ENCODE assay signal across 8 mouse cellular contexts in the genomic region with DNA sequence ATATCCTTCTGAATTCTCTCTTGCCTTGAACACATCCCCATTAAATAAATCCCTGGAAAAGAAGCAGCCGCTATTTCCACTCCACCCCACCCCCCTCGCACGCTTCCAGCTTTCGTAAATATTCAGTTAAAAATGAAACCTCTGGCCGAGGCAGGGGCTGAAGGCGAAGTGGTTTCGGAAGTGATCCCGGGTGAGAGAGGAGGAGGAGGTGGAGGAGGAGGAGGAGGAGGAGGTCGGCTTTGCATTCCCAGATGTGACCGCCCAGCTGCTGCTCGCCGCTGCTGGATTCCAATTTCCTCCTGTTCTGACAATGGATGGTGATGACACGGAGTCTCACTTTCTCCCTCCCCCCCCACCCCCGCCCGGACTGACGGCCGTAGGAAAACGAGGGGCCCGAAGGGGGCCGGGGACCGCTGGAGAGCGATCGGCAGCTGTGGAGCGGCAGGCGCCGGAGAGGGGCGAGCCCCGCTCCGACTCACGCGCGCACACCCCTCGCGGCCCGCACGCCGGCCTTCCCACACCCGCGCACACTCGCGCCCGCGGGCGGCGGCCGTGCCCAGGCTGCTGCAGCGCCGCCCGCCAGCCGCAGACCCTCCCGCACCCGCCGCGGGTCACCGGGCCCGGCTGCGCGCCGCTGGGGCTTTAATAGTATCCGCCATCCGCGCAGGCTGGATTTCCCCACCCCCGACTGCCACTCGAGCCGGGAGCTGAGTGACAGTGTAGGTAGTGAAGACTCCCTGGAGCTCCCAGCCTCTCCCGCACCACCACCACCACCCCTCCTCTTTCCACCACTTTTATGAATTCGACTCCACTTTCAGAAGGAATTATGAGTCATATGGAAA. TPM values are rescaled to one million over a fixed set of nuclear protein-coding genes. Genes with fewer than 3 reads are reported as not detected.
DNase-seq lines count a peak whose midpoint lies in the region; ATAC-seq lines count a peak whose summit lies in the region.

A gene (minus strand): TSS at position 312 of the 842 bp plus-strand sequence.

- peak within 1 kb of the TSS; percentile 87 for H3K9ac ChIP-seq in lung, embryonic 16.5 days (ENCODE audit: low read length)

- no peaks in the 10 kb centered on the region for H3K27me3 ChIP-seq in lung, embryonic 16.5 days (ENCODE audit: control insufficient read depth, insufficient read depth, low read depth, low read length)

- peak within 1 kb of the TSS; percentile 96 for H3K4me2 ChIP-seq in lung, embryonic 16.5 days (ENCODE audit: low read depth, low read length)

- peaks cover 6% of the 10 kb centered on the region; the same call in 1 of the 2 replicates for H3K4me1 ChIP-seq in lung, embryonic 16.5 days (replicated peaks; ENCODE audit: control insufficient read depth, insufficient read depth, low read length)

- DNase-seq in NIH3T3 (ENCODE audit: low read depth): peak; percentile 75
- peak; percentile 45 for DNase-seq in cerebellum, adult 9-11 months
- peak; percentile 67 for DNase-seq in heart, postnatal 4 days
- DNase-seq in layer of hippocampus, adult 9-11 months: peak; percentile 58
- DNase-seq in ovary, adult 18-20 months (ENCODE audit: low spot score): peak; percentile 20
- DNase-seq in thymus, postnatal 10 days (ENCODE audit: low spot score in 2 of 2): peak; percentile 22

- ATAC-seq in frontal cortex, adult (ENCODE audit: low TSS enrichment): peak; percentile 80
- ATAC-seq in lung, embryonic 16.5 days (ENCODE audit: low read depth): peak; percentile 58

- WGBS in lung, embryonic 16.5 days: under 1% methylated on average over 57 of the region's 67 CpGs

- H3K4me3 ChIP-seq in lung, embryonic 16.5 days (ENCODE audit: low read length): peak within 1 kb of the TSS; percentile 82

- H3K9me3 ChIP-seq in lung, embryonic 16.5 days (ENCODE audit: control insufficient read depth, low read length): no peaks in the 10 kb centered on the region

- no peaks in the 10 kb centered on the region for H3K36me3 ChIP-seq in lung, embryonic 16.5 days (ENCODE audit: control insufficient read depth, insufficient read depth, low read length)

- peak within 1 kb of the TSS; percentile 83 for H3K27ac ChIP-seq in lung, embryonic 16.5 days (ENCODE audit: low read length)

RNA-seq across cellular contexts. Expression of the gene that starts here (rescaled TPM):
- 10 to 100 TPM; 15.1 to 17.1 TPM for total RNA-seq in heart, postnatal 4 days (2021)
- 9.6 and 10.1 TPM in 2 replicates for polyA plus RNA-seq in lung, embryonic 16.5 days (2015; fragmentation: Nextera tagmentation; extraction: Ambion mirVana)

Comparison
In these comparisons a context has a peak if more than half of its experiments do, and no peak if none do; other contexts are left out.
1. Peak in every context shown above with its lines: DNase-seq, ATAC-seq, H3K4me3 ChIP-seq and H3K27ac ChIP-seq.
2. DNase-seq: peak in every context shown above with its lines; median percentile 75 in NIH3T3; 67 in heart, postnatal 4 days; 58 in layer of hippocampus, adult 9-11 months; 45 in cerebellum, adult 9-11 months; 22 in thymus, postnatal 10 days; 20 in ovary, adult 18-20 months.